ENCODE assay signal across 9 mouse cellular contexts in the genomic region with DNA sequence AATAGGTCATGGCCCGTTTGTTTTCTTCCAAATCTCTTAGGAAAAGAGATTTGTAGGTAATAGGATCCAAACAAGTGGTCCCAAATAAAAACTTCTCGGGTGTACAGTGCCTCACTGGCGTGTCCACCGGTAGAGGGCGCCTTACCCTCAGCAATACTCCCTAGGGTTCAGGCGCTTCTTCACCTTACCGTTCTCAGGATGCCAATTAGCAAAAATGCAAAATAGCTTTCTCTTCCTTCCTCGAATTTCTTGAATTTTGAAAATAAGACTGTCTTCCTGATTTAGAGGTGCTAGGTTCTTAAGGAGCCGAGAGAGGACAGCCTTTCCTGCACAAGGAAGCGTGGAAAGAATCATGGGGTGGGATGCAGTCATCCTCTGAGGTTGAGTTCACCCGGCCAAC.
DNase-seq lines count a peak whose midpoint lies in the region; ATAC-seq lines count a peak whose summit lies in the region.
"Had no signal": no experiment of that assay in that cellular context is flagged by ENCODE, and none has a peak within 500 bp of the region (broad histone marks: within the 10 kb centered on the region; RNA-seq: fewer than 3 reads in every experiment).

No protein-coding gene starts in this region.

- DNase-seq in intestine, embryonic 14.5 days (ENCODE audit: low spot score), result peak; percentile 87
- DNase-seq in cerebellum, adult 9-10 months, result peak; percentile 13
- DNase-seq in frontal cortex, postnatal 14 days (ENCODE audit: low spot score in 2 of 2), result peak; percentile 17 to 70
- peak; percentile 56 for DNase-seq in hindlimb bud, embryonic 11.5 days (ENCODE audit: extremely low spot score, low read depth, low spot score)
- DNase-seq in left cerebral cortex, postnatal 36 days (ENCODE audit: low spot score in 2 of 2), result peak; percentile 62 to 66
- peak; percentile 78 for DNase-seq in neural tube, embryonic 10.5 days (ENCODE audit: extremely low spot score, low spot score)
- peak; percentile 31 for DNase-seq in telencephalon, adult 2 months (ENCODE audit: low read depth, low spot score)

- peaks cover 10% of the 10 kb centered on the region; the same call in 1 of the 2 replicates for H3K27me3 ChIP-seq in intestine, embryonic 14.5 days (replicated peaks; ENCODE audit: control insufficient read depth, insufficient read depth, low read length)
- no peaks in the 10 kb centered on the region for H3K27me3 ChIP-seq in intestine, embryonic 16.5 days (replicated peaks; ENCODE audit: control insufficient read depth, insufficient read depth, low read length)

- ATAC-seq in intestine, embryonic 14.5 days (replicated peaks; ENCODE audit: low FRiP score, low TSS enrichment, low read depth), result no peak
- no peak for ATAC-seq in intestine, embryonic 16.5 days

- H3K9ac ChIP-seq in intestine, embryonic 14.5 days (ENCODE audit: low read length), result no peak overlapping the region
- H3K9ac ChIP-seq in intestine, embryonic 16.5 days (ENCODE audit: low read depth, low read length), result no peak overlapping the region
- H3K9ac ChIP-seq: midbrain, embryonic 12.5 days had no signal

- no peaks in the 10 kb centered on the region for H3K4me1 ChIP-seq in intestine, embryonic 14.5 days (replicated peaks; ENCODE audit: control insufficient read depth, insufficient read depth, low read length)
- H3K4me1 ChIP-seq in intestine, embryonic 16.5 days (ENCODE audit: control insufficient read depth, insufficient read depth, low read length), result no peaks in the 10 kb centered on the region
- H3K4me1 ChIP-seq: midbrain, embryonic 12.5 days had no signal

- WGBS in intestine, embryonic 14.5 days, result 18% methylated on average over 11 of the region's 11 CpGs
- WGBS in intestine, embryonic 16.5 days, result 17% methylated on average over 11 of the region's 11 CpGs

- intact Hi-C loops in left cerebral cortex, postnatal 36 days (cut with DNase I), result loop anchor here (5.0 kb wide), 4 partner anchors 513 to 1563 kb away; a partner anchor contains a TSS

- no peak overlapping the region for H3K4me3 ChIP-seq in intestine, embryonic 14.5 days (ENCODE audit: low read depth, low read length)
- no peak overlapping the region for H3K4me3 ChIP-seq in intestine, embryonic 16.5 days (ENCODE audit: low read length)
- H3K4me3 ChIP-seq: midbrain, embryonic 12.5 days had no signal

- no peaks in the 10 kb centered on the region for H3K9me3 ChIP-seq in intestine, embryonic 14.5 days (ENCODE audit: control insufficient read depth, low read length)
- no peaks in the 10 kb centered on the region for H3K9me3 ChIP-seq in intestine, embryonic 16.5 days (ENCODE audit: control insufficient read depth, low read length)
- H3K9me3 ChIP-seq: midbrain, embryonic 12.5 days had no signal

- no peak overlapping the region for H3K27ac ChIP-seq in intestine, embryonic 14.5 days (ENCODE audit: low read depth)
- H3K27ac ChIP-seq in intestine, embryonic 16.5 days (ENCODE audit: low read length), result no peak overlapping the region
- H3K27ac ChIP-seq: midbrain, embryonic 12.5 days had no signal

- no peaks in the 10 kb centered on the region for H3K36me3 ChIP-seq in intestine, embryonic 14.5 days (ENCODE audit: control insufficient read depth, insufficient read depth, low read length)
- H3K36me3 ChIP-seq in intestine, embryonic 16.5 days (ENCODE audit: control insufficient read depth, insufficient read depth, low read length), result no peaks in the 10 kb centered on the region
- H3K36me3 ChIP-seq: midbrain, embryonic 12.5 days had no signal

- H3K4me2 ChIP-seq in intestine, embryonic 14.5 days (ENCODE audit: low read length), result no peak overlapping the region
- no peak overlapping the region for H3K4me2 ChIP-seq in intestine, embryonic 16.5 days (ENCODE audit: low read depth, low read length)
- H3K4me2 ChIP-seq: midbrain, embryonic 12.5 days had no signal

Comparison
In these comparisons a context has a peak if more than half of its experiments do, and no peak if none do; other contexts are left out.
1. DNase-seq: peak in every context shown above with its lines; median percentile 87 in intestine, embryonic 14.5 days; 78 in neural tube, embryonic 10.5 days; 64 in left cerebral cortex, postnatal 36 days; 56 in hindlimb bud, embryonic 11.5 days; 44 in frontal cortex, postnatal 14 days; 31 in telencephalon, adult 2 months; 13 in cerebellum, adult 9-10 months.